Mouse (Mus musculus): ENCODE measurements around the gene Flrt1. TPM values are rescaled to one million over a fixed set of nuclear protein-coding genes. Genes with fewer than 3 reads are reported as not detected.
A peak's percentile ranks its signal among the peaks of the same experiment; 100 is the strongest.

The Flrt1 gene
- polyA plus RNA-seq, 2 experiments, result 2.2 to 8.5 TPM

DNA sequence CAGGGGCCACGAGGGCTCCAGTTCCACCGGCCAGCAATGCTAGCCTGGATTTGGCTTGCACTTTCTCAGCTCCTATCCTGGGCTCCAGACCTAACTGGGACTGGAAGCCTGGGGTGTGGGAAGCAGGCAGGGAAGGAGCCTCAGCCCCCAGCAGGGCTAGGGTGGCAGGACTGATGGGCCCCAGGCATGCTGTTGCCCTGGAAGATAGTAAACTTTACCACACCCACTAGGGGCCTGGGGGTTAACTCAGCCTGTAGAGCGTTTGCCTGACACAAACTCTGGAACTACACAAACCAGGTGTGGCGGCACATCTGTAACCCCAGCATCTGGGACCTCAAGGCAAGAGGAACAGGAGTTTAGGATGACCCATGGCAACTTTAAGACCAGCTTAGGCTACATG is 11.6 kb upstream of the Flrt1 start:
- H3K9ac ChIP-seq (ENCODE audit: low read depth, low read length, severe bottlenecking), result no peak overlapping the region
- no peaks in the 10 kb centered on the region for H3K36me3 ChIP-seq (ENCODE audit: control insufficient read depth, insufficient read depth, low read length)
- DNase-seq (ENCODE audit: low spot score), result no peak
- ATAC-seq (ENCODE audit: low FRiP score, low read depth), result no peak
- no peaks in the 10 kb centered on the region for H3K9me3 ChIP-seq (ENCODE audit: control insufficient read depth, low read length)
- no peak overlapping the region for H3K4me3 ChIP-seq (replicated peaks; ENCODE audit: low read length)
- 11% methylated on average over 4 of the region's 4 CpGs for WGBS
- no peak overlapping the region for H3K27ac ChIP-seq (replicated peaks; ENCODE audit: low read depth, low read length)
- no peak for TF ChIP-seq POLR2A (IDR thresholded peaks at IDR 0.05; ENCODE audit: borderline replicate concordance, extremely low read depth, insufficient read depth, insufficient read length)
- H3K4me2 ChIP-seq (replicated peaks; ENCODE audit: low read depth, low read length, severe bottlenecking), result no peak overlapping the region
- H3K4me1 ChIP-seq (ENCODE audit: control insufficient read depth, insufficient read depth, low read length), result peaks cover 33% of the 10 kb centered on the region
- H3K27me3 ChIP-seq (ENCODE audit: control insufficient read depth, insufficient read depth, low read length), result 0 out of 2 replicates have a peak, but pooled peaks cover 4% of the 10 kb centered on the region

DNA sequence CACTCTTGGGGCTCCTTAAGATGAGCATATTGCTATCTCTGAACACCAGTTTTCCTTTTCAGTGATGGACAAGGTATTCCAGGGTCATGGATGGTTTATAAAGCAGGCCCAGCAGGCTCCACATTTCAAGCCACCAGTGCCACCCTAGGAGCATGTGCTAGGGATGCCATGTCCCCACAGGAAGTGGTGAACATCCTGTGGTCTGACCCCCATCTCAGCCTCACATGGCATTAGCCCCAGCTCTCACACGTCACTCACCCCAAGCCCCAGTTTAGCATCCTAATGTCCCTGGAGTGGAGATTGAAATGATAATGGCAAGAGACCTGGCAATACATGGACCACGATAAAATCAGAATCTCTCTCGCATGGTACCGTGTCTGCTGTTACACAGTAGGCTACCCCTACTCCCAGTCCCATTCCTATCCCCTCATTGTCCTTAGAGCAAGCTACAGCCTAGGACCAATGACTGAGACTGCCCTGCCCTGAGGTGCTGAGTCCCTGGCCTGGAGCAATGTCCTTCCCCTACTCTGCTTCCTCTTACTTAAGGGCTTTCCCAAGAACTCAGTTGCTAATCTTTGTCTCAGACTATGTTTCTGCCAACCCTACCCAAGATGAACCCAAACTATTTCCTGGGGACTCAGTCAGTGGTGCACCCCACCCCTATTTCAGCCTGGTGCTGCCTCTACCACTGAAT is 10.7 kb upstream of the Flrt1 start:
- Histone ChIP-seq H3K4me1 (ENCODE audit: control insufficient read depth, insufficient read depth, low read length) (peaks cover 32% of the 10 kb centered on the region), H3K27ac (replicated peaks; ENCODE audit: low read depth, low read length) (no peak overlapping the region), H3K27me3 (ENCODE audit: control insufficient read depth, insufficient read depth, low read length) (0 out of 2 replicates have a peak, but pooled peaks cover 4% of the 10 kb centered on the region), H3K4me3 (replicated peaks; ENCODE audit: low read length) (no peak overlapping the region), H3K9me3 (ENCODE audit: control insufficient read depth, low read length) (no peaks in the 10 kb centered on the region), H3K36me3 (ENCODE audit: control insufficient read depth, insufficient read depth, low read length) (no peaks in the 10 kb centered on the region), H3K9ac (ENCODE audit: low read depth, low read length, severe bottlenecking) (no peak overlapping the region), H3K4me2 (replicated peaks; ENCODE audit: low read depth, low read length, severe bottlenecking) (no peak overlapping the region)
- ATAC-seq (ENCODE audit: low FRiP score, low read depth) (no peak), DNase-seq (ENCODE audit: low spot score) (no peak)
- 76% methylated on average over 4 of the region's 4 CpGs for WGBS
- no peak for TF ChIP-seq POLR2A (IDR thresholded peaks at IDR 0.05; ENCODE audit: borderline replicate concordance, extremely low read depth, insufficient read depth, insufficient read length)

DNA sequence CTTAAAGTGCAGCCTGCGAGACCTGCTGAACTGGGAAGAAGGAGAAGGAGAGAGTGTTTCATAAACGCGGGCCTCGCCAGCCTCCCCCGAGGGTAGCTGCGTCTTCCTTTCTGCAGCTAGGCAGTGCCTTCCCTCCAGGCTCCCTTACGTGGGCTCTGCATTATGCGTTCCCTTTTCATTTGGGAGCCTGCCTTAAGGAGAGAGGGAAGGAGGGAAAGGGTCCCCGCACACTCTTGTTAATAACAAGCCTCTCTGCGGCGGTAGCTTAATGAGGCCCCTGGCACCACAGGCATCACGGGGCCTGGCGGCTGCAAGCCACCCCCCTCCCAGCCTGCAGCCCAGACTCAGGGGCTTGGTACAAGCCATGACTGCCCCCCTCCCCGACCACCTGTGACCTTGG is 8.0 kb upstream of the Flrt1 start:
- H3K4me3 ChIP-seq (replicated peaks; ENCODE audit: low read length), result no peak overlapping the region
- ATAC-seq (ENCODE audit: low FRiP score, low read depth), result no peak
- H3K4me2 ChIP-seq (replicated peaks; ENCODE audit: low read depth, low read length, severe bottlenecking), result no peak overlapping the region
- no peak for TF ChIP-seq POLR2A (IDR thresholded peaks at IDR 0.05; ENCODE audit: borderline replicate concordance, extremely low read depth, insufficient read depth, insufficient read length)
- H3K9ac ChIP-seq (ENCODE audit: low read depth, low read length, severe bottlenecking), result 0 out of 2 replicates have a peak overlapping the region, but pooled peaks have one; percentile 5
- WGBS, result 7% methylated on average over 14 of the region's 14 CpGs
- no peak for DNase-seq (ENCODE audit: low spot score)
- H3K4me1 ChIP-seq (ENCODE audit: control insufficient read depth, insufficient read depth, low read length), result peaks cover 47% of the 10 kb centered on the region
- peak overlapping the region; percentile 14 for H3K27ac ChIP-seq (replicated peaks; ENCODE audit: low read depth, low read length)
- H3K9me3 ChIP-seq (ENCODE audit: control insufficient read depth, low read length), result no peaks in the 10 kb centered on the region
- H3K27me3 ChIP-seq (ENCODE audit: control insufficient read depth, insufficient read depth, low read length), result 0 out of 2 replicates have a peak, but pooled peaks cover 4% of the 10 kb centered on the region
- H3K36me3 ChIP-seq (ENCODE audit: control insufficient read depth, insufficient read depth, low read length), result no peaks in the 10 kb centered on the region

DNA sequence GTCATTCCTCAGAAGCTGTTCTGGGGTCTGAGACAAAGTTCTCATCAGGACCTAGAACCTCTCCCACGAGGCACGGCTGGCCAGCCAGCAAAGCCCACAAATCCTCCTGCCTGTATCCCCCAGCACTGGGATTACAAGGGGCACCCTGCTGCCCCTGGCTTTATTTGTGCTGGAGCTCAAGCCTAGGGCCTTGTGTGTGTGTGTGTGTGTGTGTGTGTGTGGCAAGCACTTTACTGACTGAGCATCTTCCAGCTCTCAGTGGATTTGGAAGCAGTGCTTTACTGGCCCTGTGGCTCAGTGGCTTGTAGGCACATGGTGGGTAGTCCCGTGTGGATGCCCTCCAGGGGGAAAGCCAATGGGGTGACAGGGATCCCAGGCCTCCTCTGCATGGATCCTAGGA is 7.1 kb upstream of the Flrt1 start:
- Histone ChIP-seq H3K27ac (replicated peaks; ENCODE audit: low read depth, low read length) (0 out of 2 replicates have a peak overlapping the region, but pooled peaks have one; percentile 14), H3K4me2 (replicated peaks; ENCODE audit: low read depth, low read length, severe bottlenecking) (no peak overlapping the region), H3K4me1 (ENCODE audit: control insufficient read depth, insufficient read depth, low read length) (peaks cover 49% of the 10 kb centered on the region), H3K4me3 (replicated peaks; ENCODE audit: low read length) (no peak overlapping the region), H3K36me3 (ENCODE audit: control insufficient read depth, insufficient read depth, low read length) (no peaks in the 10 kb centered on the region), H3K27me3 (ENCODE audit: control insufficient read depth, insufficient read depth, low read length) (0 out of 2 replicates have a peak, but pooled peaks cover 4% of the 10 kb centered on the region), H3K9me3 (ENCODE audit: control insufficient read depth, low read length) (no peaks in the 10 kb centered on the region), H3K9ac (ENCODE audit: low read depth, low read length, severe bottlenecking) (no peak overlapping the region)
- no peak for ATAC-seq (ENCODE audit: low FRiP score, low read depth)
- no peak for TF ChIP-seq POLR2A (IDR thresholded peaks at IDR 0.05; ENCODE audit: borderline replicate concordance, extremely low read depth, insufficient read depth, insufficient read length)
- WGBS, result 34% methylated on average over 3 of the region's 3 CpGs
- no peak for DNase-seq (ENCODE audit: low spot score)

DNA sequence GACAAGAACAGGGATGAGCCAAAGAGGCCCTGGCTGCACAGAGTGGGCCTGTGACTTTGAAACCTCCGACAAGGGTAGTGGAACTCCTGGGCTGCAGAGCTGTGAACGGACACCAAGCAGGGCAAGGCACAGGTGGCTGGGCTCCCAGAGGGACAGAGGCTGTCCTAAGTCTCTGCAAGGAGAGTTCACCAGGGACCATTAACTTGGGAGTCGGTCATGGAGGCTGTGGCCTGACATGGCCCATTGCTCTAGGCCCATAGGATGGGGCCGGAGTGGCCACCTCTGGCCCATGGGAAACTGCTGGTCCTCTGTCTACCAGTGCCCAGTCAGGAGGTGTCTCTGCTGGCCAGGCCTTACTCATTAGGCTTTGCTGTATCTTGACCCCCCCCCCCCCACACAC is 6.2 kb upstream of the Flrt1 start:
- H3K27me3 ChIP-seq (ENCODE audit: control insufficient read depth, insufficient read depth, low read length), result 0 out of 2 replicates have a peak, but pooled peaks cover 4% of the 10 kb centered on the region
- H3K4me2 ChIP-seq (replicated peaks; ENCODE audit: low read depth, low read length, severe bottlenecking), result no peak overlapping the region
- no peak overlapping the region for H3K27ac ChIP-seq (replicated peaks; ENCODE audit: low read depth, low read length)
- H3K4me3 ChIP-seq (replicated peaks; ENCODE audit: low read length), result no peak overlapping the region
- DNase-seq (ENCODE audit: low spot score) (no peak), ATAC-seq (ENCODE audit: low FRiP score, low read depth) (no peak)
- no peak for TF ChIP-seq POLR2A (IDR thresholded peaks at IDR 0.05; ENCODE audit: borderline replicate concordance, extremely low read depth, insufficient read depth, insufficient read length)
- no peak overlapping the region for H3K9ac ChIP-seq (ENCODE audit: low read depth, low read length, severe bottlenecking)
- H3K4me1 ChIP-seq (ENCODE audit: control insufficient read depth, insufficient read depth, low read length), result peaks cover 44% of the 10 kb centered on the region
- no peaks in the 10 kb centered on the region for H3K36me3 ChIP-seq (ENCODE audit: control insufficient read depth, insufficient read depth, low read length)
- no peaks in the 10 kb centered on the region for H3K9me3 ChIP-seq (ENCODE audit: control insufficient read depth, low read length)
- 88% methylated on average over 4 of the region's 4 CpGs for WGBS

Data from limb, embryonic 14.5 days (tissue).